Mouse (Mus musculus) right cerebral cortex, postnatal 36 days (tissue): ENCODE data around the gene Trappc1.
A peak's percentile ranks its signal among the peaks of the same experiment; 100 is the strongest.

Experiments used
- DNase-seq, 2 experiments: peaks; one replicate each; pipeline ENCODE4 v3.0.0; 2022; ENCODE audit warnings: low spot score in 2 of 2, mixed read lengths in 1 of 2

The Trappc1 gene

DNA sequence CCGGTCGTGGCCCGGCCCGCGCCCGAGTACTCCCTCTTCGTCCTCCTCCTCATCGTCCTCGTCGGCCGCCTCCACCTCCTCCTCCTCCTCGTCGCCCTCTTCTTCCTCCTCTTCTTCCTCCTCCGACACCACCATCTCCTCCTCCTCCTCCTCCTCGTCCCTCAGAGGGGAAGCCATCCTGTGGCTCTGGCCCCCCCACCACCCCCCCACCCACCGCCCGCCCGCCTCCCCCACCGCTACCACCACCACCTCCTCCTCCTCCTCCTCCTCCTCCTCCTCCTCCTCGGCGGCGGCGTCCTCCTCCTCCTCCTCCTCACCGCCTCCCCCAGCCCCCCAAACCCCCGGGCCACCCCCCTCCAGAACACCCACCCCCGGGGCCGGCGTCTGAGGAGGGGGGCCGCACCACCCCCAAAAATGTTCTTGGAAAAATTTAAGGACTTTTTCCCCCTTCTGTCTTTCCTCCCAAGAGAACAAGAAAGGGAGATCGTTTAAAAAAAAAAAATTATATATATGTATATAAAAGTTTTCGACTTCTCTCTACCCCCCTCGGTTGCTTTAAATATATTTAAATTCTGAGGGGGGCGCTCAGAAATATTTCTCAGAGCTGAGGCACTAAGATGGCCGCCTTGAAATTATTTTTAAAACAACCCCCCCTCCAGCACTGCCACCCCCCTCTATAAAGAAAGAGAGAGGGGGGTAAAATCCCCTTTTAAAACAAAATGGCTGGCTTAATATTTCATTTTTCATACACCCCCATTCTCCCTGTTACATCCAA lies 45.6 kb downstream of the Trappc1 start, which contains the start of gene Chd3:
Chd3 (minus strand) TSS at position 192 of the 775 bp plus-strand sequence.
- DNase-seq: no peak

DNA sequence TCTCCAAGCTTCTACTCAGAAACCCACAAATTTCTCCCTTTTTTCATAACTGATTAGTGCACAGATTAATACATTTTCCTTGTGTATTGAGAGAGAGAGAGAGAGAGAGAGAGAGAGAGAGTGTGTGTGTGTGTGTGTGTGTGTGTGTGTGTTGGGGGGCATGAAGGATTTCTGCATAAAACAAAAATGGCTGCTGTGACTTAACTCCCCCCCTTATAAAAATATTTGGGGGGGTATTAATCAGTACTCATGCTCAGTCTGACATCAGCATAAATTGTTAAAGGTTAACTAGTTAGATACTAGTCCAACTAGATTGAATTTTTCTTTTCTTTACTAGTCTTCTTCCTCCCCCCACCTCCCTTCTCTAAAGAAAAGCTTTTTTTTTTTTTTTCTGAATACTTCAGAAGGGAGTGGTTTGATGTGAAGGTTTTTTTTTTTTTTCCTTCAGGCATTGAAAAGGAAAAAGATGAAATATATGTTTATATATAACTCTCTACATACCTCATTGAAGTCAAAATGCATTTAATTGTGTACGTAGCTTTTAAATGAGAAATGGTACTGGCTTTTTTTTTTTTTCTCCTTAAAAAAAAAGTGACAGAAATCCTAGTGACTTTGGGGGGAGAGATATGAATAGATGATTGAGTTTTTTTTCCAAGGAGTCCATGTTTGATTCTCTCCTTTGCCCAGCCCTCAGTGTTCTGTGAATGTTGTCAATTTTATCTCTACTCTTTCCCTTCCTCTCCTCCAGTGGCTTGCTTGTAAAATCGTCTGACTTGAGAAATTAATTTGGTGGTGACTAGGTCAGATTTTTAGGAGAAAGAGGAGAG lies 46.4 kb downstream of the Trappc1 start:
- DNase-seq: no peak

DNA sequence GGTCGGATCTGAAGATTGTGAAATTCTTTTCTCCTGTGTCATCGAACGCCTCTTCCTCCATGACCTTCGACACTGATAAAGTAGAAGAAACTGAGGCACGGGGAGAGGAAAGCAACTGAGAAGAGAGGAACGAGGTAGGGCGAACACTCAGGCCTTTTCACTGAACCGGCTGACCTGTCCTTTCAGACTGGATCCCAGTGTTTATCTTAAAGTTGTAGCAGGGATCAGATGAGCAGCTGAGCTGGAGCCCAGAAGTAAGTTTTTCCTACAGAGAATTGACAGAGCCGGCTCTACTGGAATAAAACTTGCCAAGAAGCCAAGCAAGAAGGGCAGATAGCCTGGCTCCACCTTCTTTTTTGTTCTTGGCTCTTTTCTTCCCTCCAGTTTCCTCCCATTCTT lies 47.0 kb downstream of the Trappc1 start:
- no peak for DNase-seq

DNA sequence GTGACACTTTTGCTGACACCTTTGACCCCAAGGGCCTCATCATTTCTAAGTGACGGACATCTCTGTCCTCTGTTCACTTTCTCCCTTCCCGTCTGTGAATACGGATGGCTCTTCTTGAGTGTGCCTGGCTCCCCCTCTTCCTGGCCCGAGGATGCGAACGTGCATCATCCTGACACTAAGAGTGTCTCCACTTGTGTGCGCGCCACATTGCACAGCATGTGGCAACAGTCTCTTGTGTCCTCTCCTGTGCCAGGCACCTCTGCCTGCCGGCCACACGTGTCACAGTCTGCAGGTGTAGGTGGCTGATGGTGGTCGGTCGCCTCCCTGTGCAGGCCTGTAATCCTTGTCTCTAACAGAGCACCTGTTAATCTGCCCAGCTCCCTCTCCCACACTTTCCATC lies 47.8 kb downstream of the Trappc1 start:
- no peak for DNase-seq

DNA sequence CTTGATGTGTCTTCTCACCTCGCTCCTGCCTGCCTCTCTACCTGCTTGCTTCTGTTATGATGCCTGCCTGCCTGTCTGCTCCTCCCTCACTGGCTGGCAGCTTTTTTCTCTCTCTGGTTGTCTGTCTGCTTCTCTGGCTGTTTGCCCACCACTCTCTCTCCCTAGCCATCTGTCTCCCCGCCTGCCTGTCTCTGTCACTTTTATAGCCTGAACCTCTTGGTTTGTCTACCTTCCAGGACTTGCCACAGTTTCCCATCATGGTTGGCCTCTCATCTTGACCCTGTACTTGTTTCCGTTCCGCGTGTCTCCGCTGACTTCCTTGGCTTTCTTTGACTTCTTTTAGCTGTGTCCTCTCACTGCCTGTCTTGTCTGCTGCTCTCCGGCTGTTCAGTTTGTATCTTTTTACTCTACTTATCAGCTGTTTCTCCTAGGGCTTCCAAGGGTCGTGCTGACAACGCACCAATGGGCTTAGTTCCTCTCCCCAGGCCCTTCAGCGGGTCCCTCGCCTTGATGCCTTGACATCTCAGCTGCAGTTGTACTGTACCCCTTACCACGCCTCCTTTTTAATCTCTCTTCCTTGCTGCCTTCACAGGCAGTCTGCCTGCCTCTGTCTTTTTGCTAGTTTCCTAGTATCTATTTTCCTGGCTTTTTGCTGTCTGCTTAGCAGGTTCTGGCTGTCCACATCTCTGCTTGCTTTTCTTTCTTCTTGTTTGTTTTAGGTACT lies 48.4 kb downstream of the Trappc1 start:
- peak; percentile 52 to 65 for DNase-seq

DNA sequence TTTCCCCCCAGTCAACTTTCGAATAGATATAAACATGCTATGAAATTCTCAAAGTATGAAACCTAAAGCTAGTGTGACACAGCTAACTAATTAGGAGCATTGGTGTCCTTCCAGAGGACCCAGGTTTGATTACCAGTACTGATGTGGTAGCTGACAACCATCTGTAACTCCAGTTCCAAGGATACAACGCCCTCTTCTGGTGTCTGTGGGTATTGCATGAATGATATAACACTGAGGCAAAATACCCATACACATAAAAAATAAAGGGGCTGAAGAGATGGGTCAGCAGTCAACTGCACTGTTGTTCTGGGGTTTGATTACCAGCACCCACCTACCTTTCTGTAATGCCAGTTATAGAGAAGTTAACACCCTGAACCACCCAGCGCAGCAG lies 49.0 kb downstream of the Trappc1 start:
- no peak for DNase-seq

DNA sequence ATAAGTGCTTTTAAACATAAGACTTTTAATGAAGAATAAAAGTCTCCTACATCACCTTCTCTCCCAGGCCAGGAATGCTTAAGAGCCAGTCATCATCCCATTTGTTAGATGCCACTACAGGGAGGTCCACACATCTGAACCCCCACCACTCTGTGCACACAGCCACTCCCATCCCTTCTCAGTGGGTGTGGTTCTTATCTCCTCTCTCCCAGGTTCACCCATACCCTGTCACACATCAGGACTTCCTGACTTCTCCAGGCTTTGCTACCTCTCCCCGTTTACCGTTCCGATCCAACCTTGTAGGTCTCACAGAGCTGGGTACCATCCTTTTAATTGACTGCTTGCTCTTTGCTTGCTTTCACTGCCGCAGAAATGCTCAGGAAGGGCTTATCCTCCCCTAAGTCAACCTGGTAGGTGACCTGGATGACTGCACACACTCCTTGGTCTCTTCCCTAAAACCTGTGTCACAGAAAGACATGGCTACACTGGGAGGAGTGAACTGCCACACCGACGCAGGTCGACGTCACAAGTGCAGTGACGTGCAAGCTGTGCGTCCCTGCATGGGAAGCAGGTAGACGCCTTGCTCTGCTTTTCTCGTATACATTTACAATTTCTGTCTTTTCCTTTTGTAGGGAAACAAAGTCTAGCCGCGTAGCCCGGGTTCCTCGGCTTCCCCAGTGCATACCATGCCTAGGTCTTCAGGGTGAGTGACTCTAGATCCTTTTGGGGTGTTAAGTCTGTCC lies 49.6 kb downstream of the Trappc1 start:
- no peak for DNase-seq
